Mouse (Mus musculus): Measurements from ENCODE around the gene Krt84. TPM values are rescaled to one million over a fixed set of nuclear protein-coding genes. Genes with fewer than 3 reads are reported as not detected.

Krt84 gene
- 1 to 10 TPM in 1 of 2 experiments, under 1 TPM in 1; 0.10 to 1.6 TPM for polyA plus RNA-seq (2017; shearing (Covaris generic))

DNA sequence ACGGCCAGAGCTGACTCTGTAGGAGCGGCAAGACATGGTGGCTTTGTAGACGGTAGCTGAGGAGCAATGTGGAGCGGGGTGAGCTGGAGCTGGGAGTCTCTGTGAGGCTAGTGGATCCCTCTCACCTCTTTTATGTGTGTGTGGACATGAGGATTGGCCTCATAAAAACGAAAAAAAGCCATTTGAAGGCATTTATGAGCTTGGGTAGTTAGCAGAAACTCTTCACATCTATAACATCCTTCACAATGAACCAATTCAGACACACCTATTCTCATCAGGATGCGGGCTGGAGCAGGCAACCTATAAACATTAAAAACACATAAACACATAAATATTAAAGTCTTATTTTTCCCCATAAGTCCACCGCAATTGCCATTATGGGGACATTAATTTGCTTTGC is at the start of gene Krt84:
Gene Krt84 (minus strand): TSS at position 101 of the 400 bp plus-strand sequence.

DNA sequence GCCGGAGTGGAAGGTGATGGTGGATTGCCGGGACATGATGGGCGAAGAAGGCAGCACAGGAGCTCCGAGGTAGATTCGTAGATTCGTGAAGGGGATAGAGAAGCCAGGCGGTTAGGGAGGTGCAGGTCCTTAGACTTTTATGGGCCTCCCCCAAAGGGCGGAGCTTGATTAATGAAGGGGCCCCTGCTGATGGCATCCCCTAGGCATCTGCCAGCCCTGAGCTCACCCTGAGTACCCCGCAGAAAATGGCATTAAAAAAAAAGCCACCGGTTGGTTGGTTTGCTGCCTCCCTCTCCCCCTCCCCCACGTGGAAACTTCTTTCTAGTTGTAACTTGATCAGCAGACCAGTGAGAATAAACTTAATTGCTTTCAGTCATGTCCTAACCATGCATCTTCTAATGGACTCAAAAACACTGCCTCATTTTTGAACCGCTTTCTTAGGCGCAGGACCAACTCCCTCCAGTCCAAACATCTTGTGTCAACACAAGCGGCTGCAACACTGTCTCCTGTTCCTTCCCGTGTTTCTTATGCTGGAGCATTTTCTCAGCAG is 41.3 kb upstream of the Krt84 start, which contains the start of gene Krt75:
Gene Krt75 (minus strand): TSS at position 109 of the 550 bp plus-strand sequence.

DNA sequence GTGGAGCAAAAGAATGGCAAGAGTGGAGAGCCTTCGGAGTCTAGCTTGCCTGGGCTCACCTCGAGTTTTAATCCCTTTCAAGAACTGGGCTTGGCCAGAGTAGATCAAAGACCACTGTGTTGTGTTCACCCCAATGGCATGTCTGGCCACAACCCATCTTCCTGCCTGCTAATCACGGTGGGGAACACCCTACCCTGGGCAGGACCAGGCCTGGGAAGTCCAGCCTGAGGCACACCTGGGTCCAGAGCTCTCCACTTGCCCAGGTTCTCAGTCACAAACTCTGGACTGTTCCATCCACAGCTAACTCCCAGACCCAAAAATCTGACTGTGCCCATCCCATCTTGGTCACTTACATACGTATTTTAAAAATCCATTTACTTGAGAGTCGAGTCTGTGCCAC is 30.2 kb upstream of the Krt84 start, which contains the start of gene Krt90:
Gene Krt90 (minus strand): TSS at position 101 of the 400 bp plus-strand sequence.

DNA sequence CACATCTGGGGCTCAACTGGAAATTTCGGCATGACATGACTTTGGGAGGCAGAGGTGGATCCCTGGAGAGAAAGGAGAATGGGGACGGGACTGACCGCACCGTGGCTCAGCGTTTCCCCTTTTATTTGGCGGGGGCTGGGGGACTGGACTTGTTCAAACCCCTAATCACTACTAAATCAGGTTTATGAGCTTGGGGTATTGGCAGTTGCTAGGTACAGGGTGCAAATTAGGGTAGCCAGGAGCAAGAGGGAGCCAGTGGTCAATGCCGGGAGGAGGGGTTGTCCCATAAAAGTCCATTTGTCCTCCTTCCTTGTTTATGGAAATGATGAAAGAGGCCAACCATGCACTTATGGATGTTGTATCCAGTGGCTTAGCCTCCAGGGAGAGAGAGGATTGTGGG is 17.9 kb upstream of the Krt84 start, which contains the start of gene Krt82:
Gene Krt82 (minus strand): TSS at position 101 of the 400 bp plus-strand sequence.

DNA sequence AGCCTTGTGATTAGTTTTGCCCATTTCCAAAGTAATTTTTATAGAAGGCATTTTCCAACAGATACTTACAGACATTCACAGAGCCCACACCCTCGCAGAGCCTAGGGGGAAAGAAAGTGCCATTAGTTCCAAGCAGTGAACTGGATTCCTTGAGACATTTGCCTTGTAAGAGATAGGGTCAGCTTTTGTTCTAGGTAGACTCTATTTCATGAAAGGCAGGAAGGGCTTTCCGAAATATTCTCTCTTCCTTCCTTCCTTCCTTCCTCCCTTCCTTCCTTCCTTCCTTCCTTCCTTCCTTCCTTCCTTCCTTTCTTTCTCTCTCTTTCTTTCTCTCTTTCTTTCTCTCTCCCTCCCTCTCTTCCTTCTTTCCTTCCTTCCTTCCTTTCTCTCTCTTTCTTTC is 15.5 kb downstream of the Krt84 start, which contains the start of gene Gm49425:
Gene Gm49425 (minus strand): TSS at position 101 of the 400 bp plus-strand sequence.

DNA sequence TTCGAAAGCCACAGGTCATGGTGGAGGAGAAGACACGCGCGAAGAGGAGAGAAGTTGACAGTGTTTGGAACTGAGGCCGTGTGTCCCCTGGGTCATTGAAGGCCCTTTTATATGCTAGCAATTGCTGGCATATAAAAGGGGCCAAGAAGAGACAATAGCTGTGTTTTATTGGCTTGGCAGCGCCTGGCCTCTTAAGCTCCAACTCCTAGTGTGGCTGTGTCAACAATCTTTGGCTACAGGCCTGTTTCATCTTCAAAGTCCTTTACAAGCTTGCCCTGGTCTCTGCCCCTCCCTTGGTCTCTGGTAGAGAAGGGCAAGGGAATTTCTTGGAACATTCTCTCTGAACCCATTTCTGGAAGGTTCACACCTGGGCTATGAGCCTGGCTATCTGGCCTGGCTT is 41.2 kb downstream of the Krt84 start, which contains the start of gene Krt83:
Gene Krt83 (minus strand): TSS at position 82 of the 400 bp plus-strand sequence.

Other genes starting within 250 kb of the Krt84 start
- gene Atg101, start 248.5 kb downstream of the Krt84 start, polyA plus RNA-seq (2017; shearing (Covaris generic)), result 10 to 100 TPM; 58.8 to 63.1 TPM
- gene 6030408B16Rik, start 239.6 kb downstream of the Krt84 start, polyA plus RNA-seq (2017; shearing (Covaris generic)), result under 1 TPM in 1 of 2 experiments, not detected in 1; 0.55 TPM
- gene Krt80, start 162.7 kb downstream of the Krt84 start, polyA plus RNA-seq (2017; shearing (Covaris generic)), result 1 to 10 TPM in 1 of 2 experiments, not detected in 1; 4.4 TPM
- gene Krt7, start 121.8 kb downstream of the Krt84 start, polyA plus RNA-seq (2017; shearing (Covaris generic)), result under 1 TPM; 0.11 to 0.12 TPM
- under 1 TPM in 1 of 2 experiments, not detected in 1; 0.23 TPM for gene Krt87, start 94.0 kb downstream of the Krt84 start, polyA plus RNA-seq (2017; shearing (Covaris generic))
- not detected for gene Krt88, start 85.1 kb downstream of the Krt84 start, polyA plus RNA-seq (2017; shearing (Covaris generic))
- not detected for gene Krt81, start 69.1 kb downstream of the Krt84 start, polyA plus RNA-seq (2017; shearing (Covaris generic))
- under 1 TPM in 1 of 2 experiments, not detected in 1; 0.11 TPM for gene Krt86, start 59.3 kb downstream of the Krt84 start, polyA plus RNA-seq (2017; shearing (Covaris generic))
- gene Krt83, start 41.3 kb downstream of the Krt84 start, polyA plus RNA-seq (2017; shearing (Covaris generic)), result 1 to 10 TPM; 1.4 to 3.3 TPM
- not detected for gene Gm49425, start 15.6 kb downstream of the Krt84 start, polyA plus RNA-seq (2017; shearing (Covaris generic))
- not detected for gene Krt82, start 17.8 kb upstream of the Krt84 start, polyA plus RNA-seq (2017; shearing (Covaris generic))
- under 1 TPM in 1 of 2 experiments, not detected in 1; 0.15 TPM for gene Krt90, start 30.1 kb upstream of the Krt84 start, polyA plus RNA-seq (2017; shearing (Covaris generic))
- 1 to 10 TPM in 1 of 2 experiments, under 1 TPM in 1; 0.14 to 1.3 TPM for gene Krt75, start 41.1 kb upstream of the Krt84 start, polyA plus RNA-seq (2017; shearing (Covaris generic))
- under 1 TPM in 1 of 2 experiments, not detected in 1; 0.10 TPM for gene Gm5414, start 95.4 kb upstream of the Krt84 start, polyA plus RNA-seq (2017; shearing (Covaris generic))
- not detected for gene Gm5478, start 114.6 kb upstream of the Krt84 start, polyA plus RNA-seq (2017; shearing (Covaris generic))
- gene Krt6b, start 147.5 kb upstream of the Krt84 start, polyA plus RNA-seq (2017; shearing (Covaris generic)), result not detected
- under 1 TPM in 1 of 2 experiments, not detected in 1; 0.16 TPM for gene Krt6a, start 161.5 kb upstream of the Krt84 start, polyA plus RNA-seq (2017; shearing (Covaris generic))
- gene Krt5, start 180.1 kb upstream of the Krt84 start, polyA plus RNA-seq (2017; shearing (Covaris generic)), result under 1 TPM in 1 of 2 experiments, not detected in 1; 0.07 TPM
- under 1 TPM in 1 of 2 experiments, not detected in 1; 0.23 TPM for gene Krt71, start 210.3 kb upstream of the Krt84 start, polyA plus RNA-seq (2017; shearing (Covaris generic))

All from inflammation-experienced regulatory T-cells (primary cell).